Mouse (Mus musculus) neutrophil, adult 83 days (primary cell): ENCODE measurements around the gene Mib2. TPM values are rescaled to one million over a fixed set of nuclear protein-coding genes. Genes with fewer than 3 reads are reported as not detected.

Experiments
- total RNA-seq, 2 experiments: library from RNA; stranded (reverse); gene quantifications; one replicate each; pipeline ENCODE4 v1.2.4; 2023

Mib2 gene
- total RNA-seq: 10 to 100 TPM; 36.8 TPM

GRCm38 (mm10) chr4:155668689-155669597 is at the start of gene Mib2:
Gene Mib2 (minus strand): TSS chr4:155669198.

DNA sequence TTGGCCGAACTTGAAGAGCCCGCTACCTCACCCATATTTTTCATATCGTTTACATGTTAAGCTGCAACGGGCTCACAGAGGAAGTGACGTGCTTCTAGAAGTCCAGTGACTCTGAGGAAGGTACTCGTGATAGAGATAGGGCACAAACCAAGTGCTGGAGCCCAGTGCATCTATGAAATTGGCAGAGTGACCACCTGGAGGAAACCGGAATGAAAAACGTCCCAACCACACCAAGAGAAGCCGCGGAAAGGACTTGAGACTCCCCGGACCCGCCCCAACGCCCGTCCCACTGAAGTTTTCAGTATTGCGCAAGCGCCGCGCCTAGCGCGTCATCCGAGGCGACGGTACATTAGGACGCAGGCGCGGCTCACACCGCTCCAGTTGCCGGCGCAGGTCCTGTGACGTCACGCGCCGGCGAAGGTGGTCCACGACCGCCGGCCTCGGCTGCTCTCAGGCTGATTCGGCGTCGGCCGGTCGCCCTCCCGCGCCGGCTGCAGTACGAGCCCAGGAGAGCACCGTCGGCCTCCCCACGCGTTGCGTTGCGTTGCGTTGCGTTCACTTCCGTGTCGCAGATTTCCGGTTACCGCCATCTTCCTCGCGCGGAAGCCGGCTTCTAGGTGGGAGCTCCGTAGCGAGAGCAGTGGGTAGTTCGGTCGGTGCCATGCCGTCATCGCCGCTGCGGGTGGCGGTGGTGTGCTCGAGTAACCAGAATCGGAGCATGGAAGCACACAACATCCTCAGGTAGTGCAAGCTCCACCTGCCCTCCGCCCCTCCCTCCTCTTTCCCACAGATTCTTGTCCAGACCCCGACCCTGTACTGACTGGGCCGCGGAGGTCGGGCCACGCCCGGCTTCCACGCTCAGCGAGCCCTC is 36.0 kb upstream of the Mib2 start, which contains the start of gene Ssu72:
Gene Ssu72 (plus strand): TSS at position 80 of the 871 bp plus-strand sequence.

DNA sequence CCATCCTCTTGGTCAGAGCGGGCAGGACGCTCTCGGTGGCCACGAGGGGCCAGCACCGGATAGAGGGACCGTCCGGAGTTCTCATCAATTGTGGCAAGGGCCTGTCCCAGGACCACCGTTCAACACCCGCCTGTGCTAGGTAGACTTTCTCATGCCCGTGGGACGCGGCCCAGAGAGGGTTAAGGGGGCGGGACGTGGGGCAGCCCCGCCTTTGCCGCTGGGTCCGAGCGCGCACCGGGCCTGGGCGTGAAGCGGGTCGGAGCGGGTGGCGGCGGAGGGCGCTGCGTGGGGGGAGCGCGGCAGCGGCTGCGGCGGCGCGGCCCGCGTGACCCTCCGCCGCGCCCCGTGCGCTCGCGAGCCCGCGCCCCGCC is 25.1 kb upstream of the Mib2 start, which contains the start of gene Fndc10:
Gene Fndc10 (plus strand): TSS at position 232 of the 371 bp plus-strand sequence.

DNA sequence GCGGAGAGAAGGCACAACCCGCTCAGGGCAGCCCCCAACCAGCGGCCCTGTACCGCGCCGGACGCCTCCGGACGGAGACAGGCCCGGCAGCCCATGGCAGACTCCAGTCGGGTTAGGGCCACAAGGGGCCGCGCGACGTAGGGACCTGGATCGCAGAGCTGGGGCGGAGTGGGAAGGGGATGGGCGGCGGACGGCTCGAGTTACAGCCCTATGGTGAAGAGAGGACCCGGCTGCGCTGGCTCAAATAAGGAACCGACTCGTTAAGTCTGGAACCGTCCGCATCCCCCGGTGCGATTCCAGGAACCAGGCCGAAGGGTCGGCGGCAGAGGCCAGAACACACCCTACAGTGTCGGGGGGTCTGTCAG is 15.9 kb downstream of the Mib2 start, which contains the start of gene Mmp23:
Gene Mmp23 (minus strand): TSS at position 299 of the 365 bp plus-strand sequence.

DNA sequence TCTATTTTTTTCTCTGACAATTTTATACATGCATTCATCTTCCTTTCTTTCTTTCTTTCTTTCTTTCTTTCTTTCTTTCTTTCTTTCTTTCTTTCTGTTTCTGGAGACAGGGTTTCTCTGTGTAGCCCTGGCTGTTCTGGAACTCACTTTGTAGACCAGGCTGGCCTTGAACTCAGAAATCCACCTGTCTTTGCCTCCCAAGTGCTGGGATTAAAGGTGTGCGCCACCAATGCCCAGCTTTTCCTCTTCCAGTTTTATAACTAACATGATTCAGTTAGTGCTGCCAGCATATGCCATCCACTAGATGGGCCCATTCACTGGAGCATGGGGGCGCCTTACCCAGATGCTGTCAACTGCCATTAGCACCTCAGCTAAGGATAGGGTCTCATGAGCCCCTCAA is 23.7 kb downstream of the Mib2 start, which contains the start of gene Gm10563:
Gene Gm10563 (minus strand): TSS at position 101 of the 400 bp plus-strand sequence.

GRCm38 (mm10) chr4:155624338-155625291 is 44.4 kb downstream of the Mib2 start, which contains the start of gene Cdk11b:
Gene Cdk11b (plus strand): TSS chr4:155624854.

Other genes starting within 250 kb of the Mib2 start
- gene Tmem52, start 200.1 kb downstream of the Mib2 start, total RNA-seq: not detected
- 100 to 1,000 TPM; 248 to 278 TPM for gene Gnb1, start 177.8 kb downstream of the Mib2 start, total RNA-seq
- 100 to 1,000 TPM; 330 to 334 TPM for gene Nadk, start 106.8 kb downstream of the Mib2 start, total RNA-seq
- 10 to 100 TPM; 16.7 to 17.2 TPM for gene Slc35e2, start 67.8 kb downstream of the Mib2 start, total RNA-seq
- 100 to 1,000 TPM; 112 to 122 TPM for gene Cdk11b, start 44.3 kb downstream of the Mib2 start, total RNA-seq
- not detected for gene Gm10563, start 23.8 kb downstream of the Mib2 start, total RNA-seq
- gene Mmp23, start 15.8 kb downstream of the Mib2 start, total RNA-seq: under 1 TPM; 0.39 to 0.75 TPM
- gene Fndc10, start 25.1 kb upstream of the Mib2 start, total RNA-seq: under 1 TPM; 0.49 to 0.57 TPM
- 10 to 100 TPM; 87.7 to 96.0 TPM for gene Ssu72, start 35.6 kb upstream of the Mib2 start, total RNA-seq
- under 1 TPM; 0.18 to 0.20 TPM for gene Tmem240, start 65.6 kb upstream of the Mib2 start, total RNA-seq
- 10 to 100 TPM; 14.9 to 15.3 TPM for gene Atad3a, start 91.9 kb upstream of the Mib2 start, total RNA-seq
- under 1 TPM; 0.09 to 0.11 TPM for gene Vwa1, start 105.5 kb upstream of the Mib2 start, total RNA-seq
- gene Tmem88b, start 116.7 kb upstream of the Mib2 start, total RNA-seq: not detected
- gene Ankrd65, start 121.2 kb upstream of the Mib2 start, total RNA-seq: not detected
- gene Mrpl20, start 133.7 kb upstream of the Mib2 start, total RNA-seq: 10 to 100 TPM; 47.8 to 55.1 TPM
- gene Ccnl2, start 143.3 kb upstream of the Mib2 start, total RNA-seq: 100 to 1,000 TPM; 114 to 134 TPM
- gene Aurkaip1, start 162.1 kb upstream of the Mib2 start, total RNA-seq: 10 to 100 TPM; 81.9 to 91.0 TPM
- gene Mxra8, start 170.5 kb upstream of the Mib2 start, total RNA-seq: 1 to 10 TPM in 1 of 2 experiments, under 1 TPM in 1; 0.57 to 1.3 TPM
- gene Dvl1, start 178.2 kb upstream of the Mib2 start, total RNA-seq: 10 to 100 TPM; 43.2 to 47.3 TPM
- 1 to 10 TPM; 2.5 to 2.7 TPM for gene Tas1r3, start 194.2 kb upstream of the Mib2 start, total RNA-seq
- gene Cptp, start 200.2 kb upstream of the Mib2 start, total RNA-seq: 10 to 100 TPM; 17.2 to 22.4 TPM
- gene Ints11, start 200.3 kb upstream of the Mib2 start, total RNA-seq: 10 to 100 TPM; 35.3 to 37.1 TPM
- gene Pusl1, start 222.6 kb upstream of the Mib2 start, total RNA-seq: 10 to 100 TPM; 10.8 to 11.2 TPM
- 10 to 100 TPM; 59.6 to 69.9 TPM for gene Acap3, start 222.6 kb upstream of the Mib2 start, total RNA-seq